Mouse (Mus musculus): ENCODE data around the gene Gng7. TPM values are rescaled to one million over a fixed set of nuclear protein-coding genes. Genes with fewer than 3 reads are reported as not detected.
A peak's percentile ranks its signal among the peaks of the same experiment; 100 is the strongest.

Gene Gng7
- total RNA-seq, 2 experiments from 2014 or later: 0.57 to 0.64 TPM

GRCm38 (mm10) chr10:80972071-80972987 lies 42.4 kb downstream of the Gng7 start:
- peak in 1 of 2 experiments; percentile 55 for DNase-seq
- intact Hi-C loops (cut with DNase I): no loop called here

- no peak for DNase-seq
- intact Hi-C loops (cut with DNase I): no loop called here
Observed at GRCm38 (mm10) chr10:80971533-80971932, 43.2 kb downstream of the Gng7 start.

GRCm38 (mm10) chr10:80970159-80970558 lies 44.6 kb downstream of the Gng7 start:
- intact Hi-C loops (cut with DNase I): no loop called here
- DNase-seq: no peak

DNA sequence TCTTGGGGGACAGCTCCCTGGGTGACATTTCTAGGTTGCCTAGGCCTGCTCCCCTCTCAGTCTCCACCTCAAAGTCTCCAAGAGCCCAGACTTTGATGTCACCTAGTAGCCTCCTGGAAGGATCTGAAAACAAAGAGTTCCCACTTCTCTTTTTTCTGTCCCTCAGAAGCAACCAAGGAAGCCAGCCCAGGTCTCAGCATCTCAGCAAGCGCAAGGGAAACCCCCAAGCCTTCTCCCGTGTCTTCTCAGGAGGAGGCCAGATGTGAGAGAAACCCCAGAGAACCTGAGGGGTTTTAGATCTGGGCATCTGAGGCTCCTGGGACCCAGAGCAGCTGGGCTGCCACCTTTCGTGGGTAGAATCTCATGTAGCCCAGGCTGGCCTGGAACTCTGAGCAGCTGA lies 45.4 kb downstream of the Gng7 start:
- intact Hi-C loops (cut with DNase I): no loop called here
- no peak for DNase-seq

GRCm38 (mm10) chr10:80968106-80968505 lies 46.6 kb downstream of the Gng7 start:
- DNase-seq: no peak

GRCm38 (mm10) chr10:80967101-80967656 lies 47.6 kb downstream of the Gng7 start:
- no peak for DNase-seq
- intact Hi-C loops (cut with DNase I): no loop called here

More at GRCm38 (mm10) chr10:80968106-80968505, 46.6 kb downstream of the Gng7 start:
- intact Hi-C loops (cut with DNase I): no loop called here

DNA sequence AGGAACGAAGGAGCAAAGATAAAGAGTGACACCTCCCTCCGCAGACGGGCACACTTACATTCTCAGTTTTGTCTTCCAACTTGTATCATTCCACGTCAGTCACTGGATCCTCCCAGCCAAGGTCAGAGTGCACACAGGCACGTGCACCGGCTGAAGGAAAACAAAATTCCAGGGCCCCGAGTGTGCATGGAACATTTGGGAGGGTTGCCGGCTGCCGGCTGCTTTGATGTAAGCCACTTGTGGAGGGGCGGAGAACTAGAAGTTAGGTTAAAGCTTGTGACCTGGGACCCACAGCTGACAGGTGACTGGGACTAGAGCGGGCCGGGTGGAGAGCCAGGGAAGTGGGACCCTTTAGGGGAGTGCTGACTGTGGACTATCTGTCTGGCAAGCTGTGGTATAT lies 48.4 kb downstream of the Gng7 start:
- no peak for DNase-seq
- intact Hi-C loops (cut with DNase I): no loop called here

DNA sequence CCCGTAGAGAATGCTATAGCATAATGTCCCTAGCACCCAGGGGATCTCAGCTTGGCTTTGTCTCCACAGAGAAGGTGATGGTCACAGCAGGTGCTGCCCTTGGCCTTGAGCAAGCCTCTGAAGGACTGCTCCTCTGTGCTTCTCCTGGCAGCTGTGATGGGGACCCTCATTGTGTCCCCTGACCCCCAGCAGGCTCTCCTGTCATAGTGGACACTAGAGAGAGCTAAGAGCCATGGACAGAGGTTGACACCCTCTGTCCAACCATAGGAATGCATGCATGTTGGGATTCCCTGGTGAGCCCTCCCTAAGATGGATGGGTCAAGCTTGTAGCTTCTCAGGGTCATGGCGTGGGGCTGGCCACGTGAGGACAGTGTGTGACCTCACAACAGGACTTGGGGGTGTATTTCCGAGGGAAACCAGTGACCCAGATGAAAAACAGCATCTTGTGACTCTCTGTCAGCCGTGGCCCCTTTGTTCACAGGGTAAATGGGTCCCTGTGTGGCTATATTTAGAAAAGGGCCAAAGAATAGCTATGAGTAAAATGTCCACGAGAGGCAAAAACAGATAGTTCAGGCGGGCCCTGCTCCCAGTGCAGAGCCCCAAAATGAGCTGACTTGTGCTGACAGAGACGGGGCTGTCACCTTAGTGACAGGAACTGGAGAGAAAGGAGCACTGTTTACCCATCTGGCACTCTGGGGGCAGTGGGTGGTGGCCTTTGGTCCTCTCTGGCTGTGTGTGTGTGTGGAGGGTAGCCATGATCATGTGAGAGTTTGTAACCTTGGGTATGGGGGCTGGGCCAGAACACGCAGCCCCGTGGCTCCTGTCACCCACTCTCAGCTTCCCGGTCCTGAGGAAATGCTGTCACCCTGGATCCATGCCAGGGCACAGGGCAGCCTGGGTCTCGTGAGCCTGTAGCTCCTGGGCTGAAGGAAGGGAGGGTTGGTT lies 51.4 kb downstream of the Gng7 start:
- intact Hi-C loops (cut with DNase I): no loop called here
- DNase-seq: no peak

DNA sequence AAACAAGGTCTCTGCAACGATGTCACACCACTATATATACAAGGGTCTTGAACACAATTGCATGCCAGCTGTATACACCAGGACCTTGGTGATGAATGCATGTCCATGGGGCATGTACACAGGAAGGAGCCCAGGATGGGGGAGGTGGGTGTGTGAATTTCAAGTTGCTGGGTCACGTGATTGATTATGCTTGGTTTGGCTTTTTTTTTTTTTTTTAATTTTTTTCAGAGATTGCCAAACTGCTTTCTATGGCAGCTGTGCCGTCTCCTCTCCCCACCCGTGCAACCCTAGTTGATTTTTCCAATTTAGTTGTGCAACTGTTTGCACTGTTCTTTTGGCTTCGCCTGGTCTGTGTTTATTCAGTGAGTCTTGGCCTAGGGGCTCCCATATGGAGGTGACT lies 52.2 kb downstream of the Gng7 start:
- intact Hi-C loops (cut with DNase I): no loop called here

DNA sequence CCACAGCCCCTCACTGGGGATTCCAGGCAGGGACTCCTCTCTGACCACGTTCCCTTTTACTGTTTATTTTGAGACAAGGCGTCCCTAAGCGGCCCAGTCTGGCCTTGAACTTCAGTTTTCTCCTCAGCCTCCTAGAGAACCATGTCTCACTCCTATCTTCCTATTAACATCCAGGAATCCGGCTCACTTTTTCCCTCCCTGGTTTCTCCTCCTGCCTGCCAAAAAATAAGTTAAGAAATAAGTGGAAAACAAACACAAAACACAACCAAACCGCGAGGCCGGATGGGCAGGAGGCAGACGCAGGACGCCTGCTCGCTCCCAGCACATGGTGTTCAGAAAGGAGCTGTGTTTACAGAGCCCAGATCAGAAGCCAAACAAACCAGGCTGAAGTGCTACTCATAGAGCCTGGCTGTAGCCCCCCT lies 52.7 kb downstream of the Gng7 start:
- intact Hi-C loops (cut with DNase I): no loop called here
- no peak for DNase-seq

More for the DNA sequence above, 52.2 kb downstream of the Gng7 start:
- DNase-seq: no peak

DNA sequence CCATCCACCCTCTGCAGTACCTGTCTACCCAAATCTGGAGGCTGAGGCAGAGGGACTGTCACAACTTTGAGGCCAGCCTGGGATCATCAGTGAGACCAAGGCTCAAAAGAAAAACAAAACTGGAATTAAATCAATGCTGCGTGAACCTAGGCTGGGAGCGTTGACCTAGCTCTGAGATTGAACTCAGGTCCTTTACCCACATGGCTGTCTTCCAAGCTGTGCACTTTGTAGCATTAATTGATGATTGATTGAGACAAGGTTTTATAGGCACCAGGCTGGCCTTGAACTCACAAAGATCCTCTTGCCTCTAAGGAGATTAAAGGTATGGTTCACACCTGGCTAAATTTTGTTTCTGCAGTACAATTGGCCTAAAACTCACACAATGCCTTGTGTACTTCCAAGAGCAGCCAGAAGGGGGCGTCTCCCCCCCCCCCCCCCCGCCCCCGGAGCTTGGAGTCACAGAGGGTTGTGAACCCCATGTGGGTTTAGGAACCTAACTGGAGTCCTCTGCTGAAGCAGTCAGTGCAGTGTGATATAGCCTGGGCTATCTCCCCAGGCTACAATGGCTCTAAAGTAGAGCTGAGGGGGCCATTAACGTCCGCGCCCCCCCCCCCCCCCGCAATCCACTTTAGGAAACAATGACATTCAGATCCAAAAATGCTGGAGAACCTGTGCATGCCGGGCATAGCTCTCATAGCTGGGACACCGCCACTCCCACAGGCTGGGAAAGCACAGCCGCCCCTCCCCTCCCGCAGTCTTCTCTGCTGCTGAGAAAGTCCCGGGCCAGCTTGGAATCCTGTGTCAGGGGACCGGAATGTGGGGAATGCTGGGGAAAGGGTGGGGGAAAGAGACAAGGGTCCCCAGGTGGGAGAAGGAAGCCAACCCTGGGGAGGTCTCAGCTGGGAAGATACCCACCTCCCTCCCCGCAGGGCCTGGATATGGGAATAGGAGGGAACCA lies 53.9 kb downstream of the Gng7 start:
- peak in 1 of 2 experiments; percentile 47 for DNase-seq
- intact Hi-C loops (cut with DNase I): no loop called here

DNA sequence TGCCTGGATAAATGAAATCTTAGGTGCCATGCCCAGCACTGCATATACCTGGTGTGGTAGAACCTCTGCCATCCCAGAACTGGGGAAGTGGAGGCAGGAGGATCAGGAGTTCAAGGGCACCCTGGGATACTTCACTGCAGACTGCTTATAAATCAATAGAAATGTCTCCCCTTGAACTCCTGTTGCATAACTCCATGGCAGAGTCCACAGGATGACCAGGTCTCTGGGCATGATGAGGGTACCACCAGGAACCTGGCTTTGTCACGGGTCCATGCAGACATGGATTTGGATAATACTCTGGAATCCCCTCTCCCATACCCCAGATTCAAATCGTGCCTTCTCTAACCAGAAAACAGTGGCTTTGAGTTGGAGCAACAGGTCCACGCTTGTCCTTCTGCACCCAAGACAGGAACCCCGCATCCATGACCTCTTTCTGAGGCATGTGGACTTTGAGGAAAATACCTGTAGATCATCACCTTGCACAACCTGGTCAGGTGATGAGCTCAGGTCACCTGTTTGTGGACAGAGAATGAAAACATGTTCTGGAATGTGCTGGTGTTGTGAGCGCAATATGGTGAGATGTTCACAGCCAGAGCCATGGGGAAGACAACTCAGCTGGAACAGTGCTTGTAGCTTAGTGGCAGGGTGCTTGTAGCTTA lies 55.6 kb downstream of the Gng7 start:
- intact Hi-C loops (cut with DNase I): loop anchor here (5.0 kb wide), 1 partner anchor 33 kb away; no protein-coding TSS in a partner anchor
- DNase-seq: no peak

DNA sequence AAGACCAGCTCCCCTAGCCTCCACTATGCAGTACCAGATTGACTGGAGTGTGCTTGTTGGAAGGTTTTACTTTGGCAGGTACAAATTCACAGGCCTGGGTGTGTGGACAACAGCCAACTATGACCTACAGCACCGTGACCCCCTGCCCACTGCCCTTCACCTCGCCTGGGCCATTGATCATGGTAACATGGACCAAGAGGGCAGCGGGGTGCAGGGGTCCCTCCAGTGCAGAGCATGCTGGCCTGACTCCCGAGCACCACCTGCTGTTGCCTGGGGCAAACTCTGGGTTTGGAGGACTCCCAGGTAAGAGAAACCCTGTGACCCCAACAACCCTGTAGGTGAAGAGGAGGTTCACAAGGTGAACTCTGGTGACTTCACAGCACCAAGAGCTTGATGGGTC lies 57.0 kb downstream of the Gng7 start:
- intact Hi-C loops (cut with DNase I): loop anchor here (5.0 kb wide), 1 partner anchor 35 kb away; no protein-coding TSS in a partner anchor
- no peak for DNase-seq

DNA sequence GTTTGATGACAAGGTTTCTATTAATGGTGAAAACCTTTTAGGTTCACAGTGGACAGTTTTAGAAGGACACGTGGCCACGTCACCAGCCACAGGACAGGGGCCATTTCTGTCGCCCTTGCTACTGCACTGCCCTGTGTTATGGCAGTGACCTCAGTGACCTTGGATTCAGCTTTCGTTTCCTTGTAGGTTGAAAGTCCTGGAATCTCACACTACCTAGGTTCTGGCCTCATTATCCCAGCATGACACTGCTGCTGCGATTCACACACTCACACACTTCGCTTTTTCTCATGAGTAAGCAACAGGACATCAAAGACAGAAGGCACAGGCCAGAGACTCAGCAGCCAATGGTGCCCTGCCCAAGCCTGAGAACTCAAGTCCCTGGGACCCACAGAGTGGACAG lies 57.8 kb downstream of the Gng7 start:
- intact Hi-C loops (cut with DNase I): loop anchor here (5.0 kb wide), 1 partner anchor 35 kb away; no protein-coding TSS in a partner anchor
- no peak for DNase-seq

DNA sequence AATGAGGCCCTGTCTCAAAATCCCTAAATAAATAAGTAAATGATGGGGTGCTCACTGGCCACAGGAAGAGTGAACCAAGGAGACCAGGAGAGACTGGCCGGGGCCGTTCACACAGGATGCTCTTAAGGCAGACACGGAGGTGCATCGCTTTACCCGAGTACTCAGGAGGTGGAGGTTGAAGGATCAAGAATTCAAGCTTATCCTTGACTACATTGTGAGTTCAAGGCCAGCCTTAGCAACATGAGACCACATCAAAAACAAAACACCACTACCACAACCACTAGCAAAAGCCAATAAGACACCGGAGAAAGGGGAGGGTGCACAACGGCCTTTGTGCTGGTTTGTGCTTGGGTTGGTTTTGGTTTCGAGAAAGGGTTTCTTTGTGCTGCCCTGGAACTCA lies 58.4 kb downstream of the Gng7 start:
- no peak for DNase-seq
- intact Hi-C loops (cut with DNase I): loop anchor here (5.0 kb wide), 1 partner anchor 36 kb away; no protein-coding TSS in a partner anchor

GRCm38 (mm10) chr10:80955536-80955935 lies 59.2 kb downstream of the Gng7 start:
- intact Hi-C loops (cut with DNase I): loop anchor here (1.0 to 5.0 kb wide), 2 partner anchors 26 to 37 kb away; no protein-coding TSS in a partner anchor
- peak in 1 of 2 experiments; percentile 53 for DNase-seq

DNA sequence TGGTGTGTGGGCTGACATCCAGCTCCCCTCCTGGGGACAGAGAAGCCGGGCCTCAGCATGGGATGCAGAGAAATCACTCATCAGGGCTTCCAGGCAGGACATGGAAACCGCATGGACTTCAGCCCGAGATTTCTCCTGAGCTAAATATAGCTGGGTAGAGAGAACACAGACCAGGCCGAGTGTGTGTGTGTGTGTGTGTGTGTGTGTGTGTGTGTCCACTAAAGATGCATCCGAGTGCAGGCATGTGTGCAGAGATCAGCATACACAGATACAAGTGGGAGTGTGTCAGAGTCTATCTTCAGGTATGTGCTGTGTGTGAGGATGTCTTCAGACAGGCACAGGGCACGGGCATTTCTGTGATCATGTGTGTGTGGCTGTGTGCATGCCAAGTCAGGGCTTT lies 59.9 kb downstream of the Gng7 start:
- no peak for DNase-seq
- intact Hi-C loops (cut with DNase I): loop anchor here (1.0 to 5.0 kb wide), 2 partner anchors 26 to 37 kb away; no protein-coding TSS in a partner anchor

GRCm38 (mm10) chr10:80954415-80954814 lies 60.3 kb downstream of the Gng7 start:
- DNase-seq: no peak
- intact Hi-C loops (cut with DNase I): no loop called here

DNA sequence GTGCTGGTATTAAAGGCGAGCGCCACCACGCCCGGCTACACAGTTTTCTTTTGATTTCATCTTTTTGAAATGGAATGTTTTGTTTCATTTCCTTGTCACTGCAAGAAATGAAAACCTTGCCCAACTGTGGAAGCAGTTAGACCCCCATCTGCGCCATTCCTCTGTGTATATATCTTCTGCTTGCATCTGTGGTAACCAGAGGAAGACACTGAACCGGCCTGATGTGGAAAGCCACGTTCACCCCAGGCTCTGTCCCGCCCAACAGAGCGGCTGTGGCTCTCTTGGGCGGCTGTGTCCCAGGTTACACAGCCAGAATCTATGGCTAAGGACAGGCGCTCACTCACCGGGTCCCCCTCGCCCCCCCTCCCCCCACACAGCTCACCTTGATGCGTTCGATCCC lies 62.3 kb downstream of the Gng7 start:
- intact Hi-C loops (cut with DNase I): no loop called here
- DNase-seq: no peak

Measured in gastrocnemius, postnatal 36 days (tissue).